Mouse (Mus musculus): ENCODE measurements around the gene Dctn2. TPM values are rescaled to one million over a fixed set of nuclear protein-coding genes. Genes with fewer than 3 reads are reported as not detected.
A peak's percentile ranks its signal among the peaks of the same experiment; 100 is the strongest.

Dctn2 gene
- total and polyA plus RNA-seq, 3 experiments, result 66.3 to 91.9 (median 79.1) TPM

GRCm38 (mm10) chr10:127323131-127323855 lies 57.1 kb downstream of the Dctn2 start (continued):
- TF ChIP-seq NRF1 (IDR thresholded peaks at IDR 0.05; ENCODE audit: low read depth, low read length), result no peak
- TF ChIP-seq KAT2A (IDR thresholded peaks at IDR 0.05; ENCODE audit: insufficient replicate concordance, low read length), result no peak
- peak; percentile 71 for TF ChIP-seq ELF1 (IDR thresholded peaks at IDR 0.05; ENCODE audit: low read depth, low read length)
- peak; percentile 57 for TF ChIP-seq POLR2A (IDR thresholded peaks at IDR 0.05; ENCODE audit: low read depth, low read length)
- TF ChIP-seq HCFC1 (IDR thresholded peaks at IDR 0.05; ENCODE audit: low read depth, low read length), result peak; percentile 44; the same call in 1 of the 2 replicates
- no peak for TF ChIP-seq MAFK (IDR thresholded peaks at IDR 0.05; ENCODE audit: insufficient replicate concordance, low read length)
- TF ChIP-seq CTCF (conservative IDR thresholded peaks at IDR 0.05 in 1 of 2, IDR thresholded peaks at IDR 0.05 in 1 of 2; ENCODE audit: low read depth in 2 of 2, low read length in 2 of 2), result no peak
- TF ChIP-seq MAZ (IDR thresholded peaks at IDR 0.05; ENCODE audit: low read depth, low read length), result peak; percentile 85
- no peak for TF ChIP-seq PAX5 (IDR thresholded peaks at IDR 0.05; ENCODE audit: low read length)
- no peak for TF ChIP-seq ZKSCAN1 (IDR thresholded peaks at IDR 0.05; ENCODE audit: borderline replicate concordance, low read depth, low read length)

- in situ Hi-C loops (cut with MboI; ENCODE audit: low pct_ligation_motif_present, low pct_unique_long_range_greater_than_20kb, low sequenced_read_pairs), result no loop called here
- TF ChIP-seq NRF1 (IDR thresholded peaks at IDR 0.05; ENCODE audit: low read depth, low read length), result no peak
- TF ChIP-seq NELFE (IDR thresholded peaks at IDR 0.05; ENCODE audit: low read depth, low read length), result 0 out of 2 replicates have a peak, but pooled peaks have one; percentile 18
- TF ChIP-seq ETS1 (conservative IDR thresholded peaks at IDR 0.05; ENCODE audit: low read depth, low read length), result no peak
- TF ChIP-seq CHD2 (IDR thresholded peaks at IDR 0.05; ENCODE audit: low read length), result no peak
- TF ChIP-seq SMC3 (IDR thresholded peaks at IDR 0.05; ENCODE audit: low read depth, low read length), result peak; percentile 49
- TF ChIP-seq RAD21 (IDR thresholded peaks at IDR 0.05; ENCODE audit: low read depth, low read length), result peak; percentile 37
- no peak for TF ChIP-seq EP300 (IDR thresholded peaks at IDR 0.05; ENCODE audit: low read length)
- 0 out of 2 replicates have a peak, but pooled peaks have one; percentile 61 for TF ChIP-seq MYC (IDR thresholded peaks at IDR 0.05; ENCODE audit: low read depth, low read length)
- no peak for TF ChIP-seq UBTF (IDR thresholded peaks at IDR 0.05; ENCODE audit: low read depth, low read length)
- no peak for TF ChIP-seq ZC3H11A (IDR thresholded peaks at IDR 0.05; ENCODE audit: low read depth, low read length)
- TF ChIP-seq MEF2A (IDR thresholded peaks at IDR 0.05; ENCODE audit: borderline replicate concordance, low read depth, low read length), result no peak
- TF ChIP-seq MAZ (IDR thresholded peaks at IDR 0.05; ENCODE audit: low read depth, low read length), result 0 out of 2 replicates have a peak, but pooled peaks have one; percentile 46
- TF ChIP-seq E2F4 (IDR thresholded peaks at IDR 0.05; ENCODE audit: insufficient replicate concordance, low read depth, low read length), result no peak
- TF ChIP-seq MAFK (IDR thresholded peaks at IDR 0.05; ENCODE audit: insufficient replicate concordance, low read length), result no peak
- TF ChIP-seq JUN (IDR thresholded peaks at IDR 0.05; ENCODE audit: insufficient read depth, low read depth, low read length), result no peak
- TF ChIP-seq TCF12 (IDR thresholded peaks at IDR 0.05; ENCODE audit: low read depth, low read length), result no peak
- TF ChIP-seq USF2 (conservative IDR thresholded peaks at IDR 0.05; ENCODE audit: low read depth, low read length), result no peak
- no peak for TF ChIP-seq RCOR1 (conservative IDR thresholded peaks at IDR 0.05; ENCODE audit: low read depth, low read length)
- no peak for TF ChIP-seq ZNF384 (IDR thresholded peaks at IDR 0.05; ENCODE audit: low read depth, low read length)
- TF ChIP-seq MXI1 (IDR thresholded peaks at IDR 0.05; ENCODE audit: low read depth, low read length), result 0 out of 2 replicates have a peak, but pooled peaks have one; percentile 10
- TF ChIP-seq PAX5 (IDR thresholded peaks at IDR 0.05; ENCODE audit: low read length), result no peak
- TF ChIP-seq KAT2A (IDR thresholded peaks at IDR 0.05; ENCODE audit: insufficient replicate concordance, low read length), result no peak
- no peak for TF ChIP-seq GABPA (IDR thresholded peaks at IDR 0.05; ENCODE audit: insufficient replicate concordance, low read depth, low read length)
- 0 out of 2 replicates have a peak, but pooled peaks have one; percentile 21 for TF ChIP-seq ELF1 (IDR thresholded peaks at IDR 0.05; ENCODE audit: low read depth, low read length)
- TF ChIP-seq IRF4 (IDR thresholded peaks at IDR 0.05; ENCODE audit: low read depth, low read length), result peak; percentile 21; the same call in 1 of the 2 replicates
- no peak for TF ChIP-seq POLR2AphosphoS2 (IDR thresholded peaks at IDR 0.05; ENCODE audit: low read depth, low read length)
- TF ChIP-seq SIN3A (IDR thresholded peaks at IDR 0.05; ENCODE audit: low read length), result peak; percentile 46; the same call in 1 of the 2 replicates
- TF ChIP-seq CHD1 (IDR thresholded peaks at IDR 0.05; ENCODE audit: low read depth, low read length), result no peak
- no peak for TF ChIP-seq TBP (conservative IDR thresholded peaks at IDR 0.05; ENCODE audit: low read depth, low read length)
- TF ChIP-seq MAX (IDR thresholded peaks at IDR 0.05; ENCODE audit: low read length), result no peak
- TF ChIP-seq HCFC1 (IDR thresholded peaks at IDR 0.05; ENCODE audit: low read depth, low read length), result peak; percentile 30
- TF ChIP-seq ZMIZ1 (IDR thresholded peaks at IDR 0.05; ENCODE audit: low read depth, low read length), result no peak
Measured at GRCm38 (mm10) chr10:127324495-127324894, 58.3 kb downstream of the Dctn2 start.

More at GRCm38 (mm10) chr10:127324495-127324894, 58.3 kb downstream of the Dctn2 start:
- Histone ChIP-seq H3K36me3 (replicated peaks in 1 of 2; ENCODE audit: control insufficient read depth in 1 of 2, insufficient read depth in 1 of 2, low read length in 1 of 2) (peaks cover 29 to 42% of the 10 kb centered on the region in 2 experiments), H3K9ac (ENCODE audit: insufficient read depth, low read depth) (0 out of 2 replicates have a peak overlapping the region, but pooled peaks have one; percentile 87), H3K27me3 (replicated peaks) (no peaks in the 10 kb centered on the region), H3K4me3 (replicated peaks in 1 of 3; ENCODE audit: low read depth in 2 of 3, low read length in 2 of 3, poor library complexity in 1 of 3) (peak overlapping the region; percentile 58 to 81 (median 75)), H3K27ac (ENCODE audit: insufficient read depth, low read depth) (no peak overlapping the region), H3K79me2 (replicated peaks; ENCODE audit: control insufficient read depth, extremely low read depth, insufficient read depth, poor library complexity, severe bottlenecking) (no peaks in the 10 kb centered on the region), H3K9me3 (replicated peaks; ENCODE audit: low read length) (no peaks in the 10 kb centered on the region), H3K4me1 (ENCODE audit: control insufficient read depth in 1 of 2, insufficient read depth in 2 of 2) (peaks cover 5 to 41% of the 10 kb centered on the region in 2 experiments), H3K4me2 (ENCODE audit: insufficient read depth, low read depth, poor library complexity, severe bottlenecking) (peak overlapping the region; percentile 97)
- dilution Hi-C loops (cut with MboI; ENCODE audit: extremely low pct_ligation_motif_present, extremely low pct_unique_long_range_greater_than_20kb, low sequenced_read_pairs), result no loop called here
- DNase-seq (ENCODE audit: extremely low read depth), result peak; percentile 94
